Mouse (Mus musculus) hematopoietic stem cell, adult 5-6 weeks (primary cell): ENCODE data around the gene Sh2d3c. TPM values are rescaled to one million over a fixed set of nuclear protein-coding genes. Genes with fewer than 3 reads are reported as not detected.

Source experiments
- ATAC-seq, 2 experiments: fragments of 125-278 bp in 1 of 2; replicated peaks in 1 of 2; 2 replicates each; pipeline ENCODE4 v1.8.0; 2016 to 2017; ENCODE audit warnings: inconsistent platforms in 2 of 2, mild to moderate bottlenecking in 2 of 2, moderate number of reproducible peaks in 2 of 2, low read depth in 1 of 2, moderate TSS enrichment in 1 of 2; ENCODE audit not compliant: low FRiP score in 2 of 2, poor library complexity in 2 of 2, severe bottlenecking in 2 of 2, insufficient read depth in 1 of 2, low TSS enrichment in 1 of 2
- total RNA-seq: library from RNA; stranded (forward); fragments of 172-1452, 232-1000 nt; gene quantifications from 2 replicates; pipeline ENCODE4 v1.2.3, GENCODE M21; 2017

The Sh2d3c gene
- total RNA-seq, 1 experiment from 2014 or later, result 10.4 TPM

GRCm38 (mm10) chr2:32714117-32714986 is 6.5 kb upstream of the Sh2d3c start:
- no peak for ATAC-seq

- peak; percentile 68 to 72 for ATAC-seq
Observed at GRCm38 (mm10) chr2:32714987-32715425, 5.8 kb upstream of the Sh2d3c start.

- no peak for ATAC-seq
Observed at GRCm38 (mm10) chr2:32718761-32719160, 2.1 kb upstream of the Sh2d3c start.

- no peak for ATAC-seq
Observed at GRCm38 (mm10) chr2:32720053-32720452, 802 bp upstream of the Sh2d3c start.

GRCm38 (mm10) chr2:32722046-32722445 is 1.2 kb downstream of the Sh2d3c start:
- ATAC-seq, result peak in 1 of 2 experiments; percentile 16; a peak in 1 of 4 replicates

GRCm38 (mm10) chr2:32722581-32722980 is 1.7 kb downstream of the Sh2d3c start:
- no peak for ATAC-seq

- no peak for ATAC-seq
Observed at GRCm38 (mm10) chr2:32724149-32724548, 3.3 kb downstream of the Sh2d3c start.

- ATAC-seq, result no peak
Observed at GRCm38 (mm10) chr2:32724832-32725790, 4.3 kb downstream of the Sh2d3c start.

- peak; percentile 95 to 98 for ATAC-seq
Observed at GRCm38 (mm10) chr2:32727435-32727834, 6.6 kb downstream of the Sh2d3c start.

GRCm38 (mm10) chr2:32728463-32728862 is 7.6 kb downstream of the Sh2d3c start:
- no peak for ATAC-seq

- ATAC-seq, result no peak
Observed at GRCm38 (mm10) chr2:32729547-32729946, 8.7 kb downstream of the Sh2d3c start.

- no peak for ATAC-seq
Observed at GRCm38 (mm10) chr2:32730854-32731253, 10.0 kb downstream of the Sh2d3c start.

- ATAC-seq, result no peak
Observed at GRCm38 (mm10) chr2:32731911-32732310, 11.1 kb downstream of the Sh2d3c start.

GRCm38 (mm10) chr2:32732695-32733094 is 11.8 kb downstream of the Sh2d3c start:
- ATAC-seq, result no peak

GRCm38 (mm10) chr2:32734480-32734879 is 13.6 kb downstream of the Sh2d3c start:
- no peak for ATAC-seq

GRCm38 (mm10) chr2:32734933-32735332 is 14.1 kb downstream of the Sh2d3c start:
- no peak for ATAC-seq

- no peak for ATAC-seq
Observed at GRCm38 (mm10) chr2:32736306-32736829, 15.5 kb downstream of the Sh2d3c start.

- no peak for ATAC-seq
Observed at GRCm38 (mm10) chr2:32737008-32737407, 16.2 kb downstream of the Sh2d3c start.
